Mouse (Mus musculus) frontal cortex, adult 2 months (tissue): ENCODE results near the gene Vmn2r81. TPM values are rescaled to one million over a fixed set of nuclear protein-coding genes. Genes with fewer than 3 reads are reported as not detected.
"Not testable (repeated sequence)": the region's sequence is repeated elsewhere in the genome, so short reads cannot be mapped to it uniquely, and the experiment has no call there.

Experiments used
- DNase-seq, 2 experiments: peaks; one replicate each; pipeline ENCODE4 v3.0.0; 2022; ENCODE audit warnings: low spot score in 1 of 2; ENCODE audit errors: extremely low spot score in 1 of 2
- polyA plus RNA-seq: library from polyadenylated mRNA; depleted of rRNA; stranded (reverse); fragments of >200 nt; gene quantifications from 2 replicates; pipeline ENCODE4 v1.2.3, GENCODE M21; 2012; rRNA removed

Vmn2r81 gene
- not detected in 2 replicates for polyA plus RNA-seq

DNA sequence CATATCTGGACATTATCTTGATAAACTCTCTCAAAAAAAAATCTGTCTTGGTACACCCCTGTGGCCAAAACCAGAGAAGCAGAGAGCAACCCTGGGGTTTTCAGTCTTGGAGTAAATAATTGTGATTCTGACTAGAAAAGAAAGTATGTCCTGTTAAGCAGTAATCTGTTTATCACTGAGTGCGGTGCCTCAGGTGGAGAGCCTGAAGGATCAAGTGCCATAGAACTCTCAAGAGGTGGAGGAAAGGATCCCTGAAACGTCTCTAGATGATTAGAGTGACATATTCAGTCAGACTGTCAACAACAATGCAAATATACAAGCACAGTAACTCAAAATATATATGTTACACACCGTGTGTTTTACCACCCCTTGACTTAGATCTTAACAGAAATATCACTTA, at the start of gene Vmn2r81:
TSS of gene Vmn2r81 (plus strand) at position 301 of the 400 bp plus-strand sequence.
- not testable (repeated sequence) for DNase-seq

DNA sequence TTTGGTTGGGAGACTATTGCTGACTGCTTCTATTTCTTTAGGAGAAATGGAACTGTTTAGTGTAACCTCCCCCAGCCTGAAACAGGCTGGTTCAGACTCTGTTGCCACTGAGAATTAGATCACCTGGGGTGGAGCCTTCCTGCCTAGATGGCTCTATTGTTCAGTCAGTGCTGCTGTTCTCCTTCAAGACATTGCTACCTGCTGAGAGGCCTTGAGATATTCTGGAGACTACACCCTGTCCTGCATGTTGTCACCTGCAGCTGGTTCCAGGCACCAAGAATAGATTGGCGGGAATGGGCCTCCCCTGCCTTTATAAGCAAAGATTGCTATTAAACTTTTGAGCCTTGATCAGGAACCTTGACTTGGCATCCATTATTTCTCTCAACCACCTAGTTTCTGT, 47.5 kb upstream of the Vmn2r81 start:
- not testable (repeated sequence) for DNase-seq

DNA sequence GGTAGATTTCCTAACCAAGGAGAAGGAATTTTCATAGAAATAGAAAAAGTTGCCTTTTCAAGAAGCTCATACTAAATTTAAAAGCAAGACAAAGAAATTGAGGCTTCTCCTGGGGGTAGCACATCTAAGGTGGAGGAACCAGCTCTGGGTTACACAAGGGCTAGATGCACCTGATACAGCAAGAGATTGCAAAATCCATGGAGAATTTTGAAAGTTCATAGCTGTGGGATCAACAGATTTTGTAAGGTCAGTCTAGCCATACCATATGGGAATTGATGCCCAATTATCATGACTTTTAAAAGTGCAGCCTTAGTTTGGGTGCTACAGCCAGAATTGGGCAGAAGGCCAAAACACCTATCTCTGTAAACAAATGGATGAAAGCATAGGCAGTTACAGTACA, 27.1 kb upstream of the Vmn2r81 start:
- no peak for DNase-seq

DNA sequence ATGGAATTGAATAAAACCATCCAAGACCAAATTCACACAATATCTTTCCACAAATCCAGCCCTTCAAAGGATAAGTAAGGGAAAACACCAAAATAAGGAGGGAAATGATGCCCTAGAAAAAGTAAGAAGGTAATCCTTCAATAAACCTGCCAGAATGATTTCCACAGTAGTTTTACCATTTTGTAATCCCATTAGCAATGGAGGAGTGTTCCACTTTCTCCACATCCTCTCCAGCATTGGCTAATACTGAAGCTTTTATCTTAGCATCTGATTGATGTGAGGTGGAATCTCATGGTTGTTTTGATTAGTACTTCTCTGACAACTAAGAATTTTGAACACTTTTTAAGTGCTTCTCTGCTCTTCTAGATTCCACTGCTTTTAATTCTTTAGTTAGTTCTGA, 25.9 kb upstream of the Vmn2r81 start:
- no peak for DNase-seq

DNA sequence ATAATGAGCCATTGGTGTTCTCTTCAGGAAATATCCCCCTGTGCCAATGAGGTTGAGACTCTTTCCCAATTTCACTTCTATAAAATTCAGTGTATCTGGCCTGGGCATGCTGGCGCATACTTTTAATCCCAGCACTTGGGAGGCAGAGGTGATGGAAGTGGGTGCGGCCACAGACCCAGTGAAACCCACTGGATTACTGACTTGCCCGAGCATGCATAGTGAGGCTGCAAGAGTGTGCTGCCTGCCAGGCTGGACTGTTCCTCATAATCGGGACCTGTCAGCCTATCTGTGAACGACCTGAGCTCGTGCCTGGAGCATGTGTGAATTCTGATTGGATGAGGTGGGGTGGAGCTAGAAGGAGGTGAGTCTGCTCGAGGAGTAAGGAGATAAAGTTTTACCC, 25.3 kb upstream of the Vmn2r81 start:
- DNase-seq = no peak

DNA sequence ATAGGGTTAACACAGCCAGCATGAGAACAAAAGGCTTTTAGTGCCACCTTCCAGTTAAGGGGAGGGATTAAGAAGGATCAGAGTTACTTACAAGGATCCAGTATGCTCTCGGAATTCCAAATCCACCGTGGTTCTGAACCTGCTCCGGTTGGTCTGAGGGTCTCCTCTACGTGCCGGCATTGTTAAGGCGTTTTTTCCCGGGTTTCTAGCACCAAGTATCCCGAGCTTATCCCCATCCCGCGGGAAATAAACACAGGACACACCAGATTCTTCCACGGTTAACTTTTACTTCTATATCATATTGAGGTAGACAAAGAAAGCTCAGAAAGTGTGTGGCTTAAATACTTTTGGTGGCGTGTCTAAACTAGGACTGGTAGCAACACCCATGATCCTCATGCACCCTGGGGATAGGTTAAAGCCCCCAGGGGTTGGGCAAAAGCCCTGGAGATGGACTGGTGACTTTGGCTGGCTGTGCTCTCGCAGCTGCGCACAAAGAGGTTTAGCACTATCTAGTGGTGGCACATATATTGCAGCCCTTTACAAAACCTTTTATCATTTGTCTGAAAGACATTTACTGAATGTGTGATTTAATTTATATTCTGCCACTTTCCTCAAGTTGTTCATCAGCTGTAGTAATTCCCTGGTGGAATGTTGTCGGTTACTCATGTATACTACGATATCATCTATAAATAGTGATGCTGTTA, 74.7 kb downstream of the Vmn2r81 start:
- DNase-seq = peak in 1 of 2 experiments; percentile 4

DNA sequence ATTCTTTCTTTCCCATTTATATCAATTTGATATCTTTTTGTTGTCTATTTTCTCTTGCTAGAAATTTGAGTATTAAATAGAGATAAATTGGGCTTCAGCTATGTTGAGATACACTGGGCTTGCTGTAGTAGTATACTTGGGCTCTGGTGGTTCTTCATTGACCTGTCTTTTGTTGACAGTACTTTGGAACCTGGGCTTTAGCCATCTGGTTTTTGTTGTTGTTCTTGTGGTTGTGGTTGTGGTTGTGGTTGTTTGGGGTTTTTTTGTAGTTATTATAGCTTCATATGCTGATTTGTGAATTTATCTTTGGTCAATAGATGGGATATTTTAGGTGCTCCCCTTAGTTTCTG, 75.2 kb downstream of the Vmn2r81 start:
- no peak for DNase-seq

Other genes starting within 250 kb of the Vmn2r81 start
- not detected in 2 replicates for gene Olfr1351, start 235.2 kb upstream of the Vmn2r81 start, polyA plus RNA-seq
- not detected in 2 replicates for gene Olfr57, start 219.0 kb upstream of the Vmn2r81 start, polyA plus RNA-seq
- 25.0 and 25.4 TPM in 2 replicates for gene 2610008E11Rik, start 150.1 kb upstream of the Vmn2r81 start, polyA plus RNA-seq
- gene Vmn2r80, start 98.9 kb upstream of the Vmn2r81 start, polyA plus RNA-seq = not detected in 2 replicates
- not detected in 2 replicates for gene Vmn2r82, start 108.8 kb downstream of the Vmn2r81 start, polyA plus RNA-seq
- gene Vmn2r83, start 221.0 kb downstream of the Vmn2r81 start, polyA plus RNA-seq = not detected in 2 replicates